Comparison of ENCODE assay signal across 17 mouse cellular contexts in the genomic region with DNA sequence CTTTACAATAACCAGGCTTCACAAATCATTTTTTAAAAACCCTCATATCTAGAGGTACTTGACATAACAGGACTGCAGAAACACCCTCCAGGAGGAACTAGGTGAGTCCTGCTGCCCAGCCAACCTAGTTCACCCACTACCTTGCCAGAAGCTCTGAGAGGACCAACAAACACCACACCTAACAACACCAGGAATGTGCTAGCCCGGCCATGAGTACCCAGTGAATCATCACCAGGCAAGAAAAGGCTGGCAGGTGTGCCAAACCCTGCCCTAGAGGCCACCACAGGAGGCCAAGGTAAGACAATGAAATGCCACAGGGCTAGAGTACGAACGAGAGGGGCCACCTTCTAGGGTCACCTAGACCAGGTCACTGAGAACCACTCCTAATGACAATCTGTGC.
"Had no signal": no experiment of that assay in that cellular context is flagged by ENCODE, and none has a peak within 500 bp of the region (broad histone marks: within the 10 kb centered on the region; RNA-seq: fewer than 3 reads in every experiment).

No protein-coding gene starts in this region.

- DNase-seq: kidney, adult 18-20 months; kidney, postnatal 36 days; layer of hippocampus, adult 9-11 months; layer of hippocampus, postnatal 36 days; lung, embryonic 14.5 days; retina, postnatal 1 day; right cerebral cortex, postnatal 4 days; spleen, adult 18-20 months; thymus, adult 2 months; thymus, postnatal 25 days had no signal

- ATAC-seq: hindbrain, postnatal 0 days; midbrain, embryonic 13.5 days had no signal

- H3K4me1 ChIP-seq: hindbrain, embryonic 13.5 days; limb, embryonic 15.5 days; midbrain, embryonic 13.5 days; neural tube, embryonic 15.5 days had no signal

- H3K9ac ChIP-seq: hindbrain, embryonic 13.5 days; limb, embryonic 15.5 days; liver, embryonic 14.5 days; lung, embryonic 14.5 days; midbrain, embryonic 13.5 days; neural tube, embryonic 15.5 days had no signal

- H3K27me3 ChIP-seq: hindbrain, embryonic 13.5 days; limb, embryonic 15.5 days; midbrain, embryonic 13.5 days; neural tube, embryonic 15.5 days had no signal

- H3K4me2 ChIP-seq: hindbrain, embryonic 13.5 days; limb, embryonic 15.5 days; lung, embryonic 14.5 days; midbrain, embryonic 13.5 days; neural tube, embryonic 15.5 days had no signal

- H3K4me3 ChIP-seq: hindbrain, embryonic 13.5 days; limb, embryonic 15.5 days; midbrain, embryonic 13.5 days; myocyte; neural tube, embryonic 15.5 days had no signal

- H3K9me3 ChIP-seq: hindbrain, embryonic 13.5 days; limb, embryonic 15.5 days; midbrain, embryonic 13.5 days; neural tube, embryonic 15.5 days had no signal

- H3K27ac ChIP-seq: hindbrain, embryonic 13.5 days; hindbrain, postnatal 0 days; limb, embryonic 15.5 days; liver, embryonic 14.5 days; midbrain, embryonic 13.5 days; neural tube, embryonic 15.5 days had no signal
